18 mouse cellular contexts compared by ENCODE assay signal in the genomic region with DNA sequence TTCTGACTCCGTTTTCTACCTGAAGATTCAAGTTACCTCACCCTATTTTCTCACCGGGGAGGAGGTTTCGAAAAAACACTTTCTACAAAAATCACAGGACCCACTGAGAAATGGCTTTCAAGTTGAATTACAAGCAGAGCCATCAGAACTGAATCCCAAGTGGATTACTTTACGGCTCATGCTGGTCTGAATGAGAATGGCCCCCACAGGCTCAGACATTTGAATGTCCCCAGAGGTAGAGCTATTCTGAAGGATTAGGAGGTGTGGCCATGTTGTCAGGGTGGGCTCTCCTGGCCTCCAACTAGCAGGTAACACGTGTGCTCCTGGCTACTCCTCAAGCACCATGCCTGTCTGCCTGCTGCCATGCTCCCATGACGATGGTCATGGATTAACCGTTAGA.
"Had no signal": no experiment of that assay in that cellular context is flagged by ENCODE, and none has a peak within 500 bp of the region (broad histone marks: within the 10 kb centered on the region; RNA-seq: fewer than 3 reads in every experiment).

No protein-coding gene starts in this region.

- H3K4me3 ChIP-seq: midbrain, embryonic 10.5 days; midbrain, embryonic 13.5 days; myocyte; neural tube, embryonic 13.5 days; neural tube, embryonic 15.5 days had no signal

- H3K27me3 ChIP-seq: midbrain, embryonic 13.5 days; neural tube, embryonic 13.5 days; neural tube, embryonic 15.5 days had no signal

- H3K9ac ChIP-seq: lung, embryonic 14.5 days; midbrain, embryonic 13.5 days; neural tube, embryonic 13.5 days; neural tube, embryonic 15.5 days had no signal

- ATAC-seq: midbrain, embryonic 13.5 days; midbrain, embryonic 16.5 days had no signal

- H3K4me2 ChIP-seq: lung, embryonic 14.5 days; midbrain, embryonic 13.5 days; neural tube, embryonic 13.5 days; neural tube, embryonic 15.5 days had no signal

- DNase-seq: lung, adult 18-20 months; lung, embryonic 14.5 days; lung, postnatal 10 days; lung, postnatal 4 days; retina, postnatal 1 day; right cerebral cortex, adult 18-20 months; right cerebral cortex, postnatal 25 days; right cerebral cortex, postnatal 4 days; spleen, adult 18-20 months; thymus, adult 18-20 months; thymus, postnatal 14 days; thymus, postnatal 36 days had no signal

- H3K27ac ChIP-seq: midbrain, embryonic 10.5 days; midbrain, embryonic 13.5 days; neural tube, embryonic 13.5 days; neural tube, embryonic 15.5 days had no signal

- H3K9me3 ChIP-seq: midbrain, embryonic 10.5 days; midbrain, embryonic 13.5 days; neural tube, embryonic 13.5 days; neural tube, embryonic 15.5 days had no signal
